Mouse (Mus musculus) lung, postnatal 10 days (tissue): ENCODE data around the gene Ptpdc1.

ENCODE experiments used
- DNase-seq: peaks from one replicate; pipeline ENCODE4 v3.0.0; 2021

Ptpdc1 gene

DNA sequence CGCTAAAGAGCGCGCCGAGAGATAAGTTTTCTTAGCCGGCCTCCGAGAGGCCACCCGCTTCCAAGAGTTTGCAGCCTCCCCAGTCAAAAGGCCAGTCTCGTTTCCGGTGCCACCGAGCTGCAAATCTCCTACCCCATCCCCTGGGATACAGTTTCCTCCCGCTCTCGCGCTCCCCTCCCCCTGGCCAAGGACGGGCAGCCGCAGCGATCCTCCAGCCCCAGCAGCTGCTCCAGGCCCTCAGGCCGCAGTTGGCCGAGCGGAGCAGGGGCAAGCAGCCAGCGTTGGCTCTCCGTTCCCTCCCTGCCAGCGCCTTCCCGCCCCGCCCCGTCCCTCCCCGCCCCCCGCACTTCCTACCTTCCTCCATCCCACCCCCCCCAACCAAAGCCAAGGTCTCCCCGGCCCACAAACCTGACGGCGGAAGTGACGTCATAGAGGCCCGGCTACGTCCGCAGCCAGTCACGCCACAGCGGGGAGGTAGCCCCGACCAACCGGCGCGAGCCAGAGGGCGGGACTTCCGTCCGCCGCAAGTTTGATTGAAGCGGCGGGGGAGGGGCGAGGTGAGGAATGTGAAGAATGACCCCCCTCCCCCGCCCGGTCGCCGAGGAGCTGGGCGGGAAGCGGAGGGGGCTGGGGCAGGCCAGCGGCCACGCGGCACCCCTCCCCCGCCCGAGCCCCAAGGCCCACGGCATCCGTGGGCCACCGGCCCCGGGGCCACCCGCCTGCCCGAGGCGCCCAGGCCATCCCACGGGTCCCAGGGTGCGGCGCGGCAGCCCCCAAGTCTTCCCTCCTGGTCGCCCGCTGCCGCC lies 79.8 kb downstream of the Ptpdc1 start:
- DNase-seq, result peak; percentile 99

- DNase-seq, result no peak
Measured at GRCm38 (mm10) chr13:48544867-48545266, 80.6 kb downstream of the Ptpdc1 start.

GRCm38 (mm10) chr13:48544391-48544790 lies 81.1 kb downstream of the Ptpdc1 start:
- DNase-seq, result no peak

GRCm38 (mm10) chr13:48540488-48540887 lies 85.0 kb downstream of the Ptpdc1 start:
- DNase-seq, result no peak

GRCm38 (mm10) chr13:48533441-48533840 lies 92.0 kb downstream of the Ptpdc1 start:
- DNase-seq, result no peak

DNA sequence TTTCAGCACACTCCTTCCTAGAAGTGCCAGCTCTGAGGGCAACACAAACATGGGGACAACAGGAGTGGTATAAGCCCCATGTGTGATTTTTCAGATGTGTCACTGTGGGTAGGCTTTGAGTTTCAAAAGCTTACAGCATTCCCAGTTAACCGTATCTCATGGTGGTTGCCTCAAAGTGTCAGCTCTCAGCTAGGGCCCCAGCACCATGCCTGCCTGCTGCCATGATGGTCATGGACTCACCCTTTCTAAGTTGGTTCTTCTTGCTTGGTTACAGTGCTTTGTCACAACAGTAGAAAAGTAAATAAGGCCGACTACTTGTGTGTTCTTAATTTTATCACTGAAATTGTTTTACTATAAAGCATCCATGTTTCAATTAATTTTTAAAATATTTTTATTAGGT lies 94.0 kb downstream of the Ptpdc1 start:
- no peak for DNase-seq

DNA sequence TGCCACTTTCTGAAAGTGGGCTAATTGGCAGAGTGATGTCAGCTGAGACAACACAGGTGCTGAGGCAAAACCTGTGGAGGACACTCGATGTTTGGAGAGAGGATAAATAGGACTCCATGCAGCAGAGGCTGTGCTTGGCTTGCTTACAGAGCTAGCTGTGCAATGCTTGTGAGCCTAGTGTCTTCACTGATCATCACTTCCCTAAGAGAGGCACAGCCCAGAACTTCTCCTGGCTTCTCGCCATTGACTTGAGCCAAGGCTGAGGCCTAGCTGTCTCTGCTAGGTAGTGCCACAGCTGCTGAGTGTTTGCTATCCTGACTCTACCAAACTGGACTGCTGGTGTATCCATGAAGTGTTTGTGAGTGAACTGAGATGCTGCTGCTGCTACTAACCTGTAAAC lies 94.8 kb downstream of the Ptpdc1 start:
- peak; percentile 72 for DNase-seq

DNA sequence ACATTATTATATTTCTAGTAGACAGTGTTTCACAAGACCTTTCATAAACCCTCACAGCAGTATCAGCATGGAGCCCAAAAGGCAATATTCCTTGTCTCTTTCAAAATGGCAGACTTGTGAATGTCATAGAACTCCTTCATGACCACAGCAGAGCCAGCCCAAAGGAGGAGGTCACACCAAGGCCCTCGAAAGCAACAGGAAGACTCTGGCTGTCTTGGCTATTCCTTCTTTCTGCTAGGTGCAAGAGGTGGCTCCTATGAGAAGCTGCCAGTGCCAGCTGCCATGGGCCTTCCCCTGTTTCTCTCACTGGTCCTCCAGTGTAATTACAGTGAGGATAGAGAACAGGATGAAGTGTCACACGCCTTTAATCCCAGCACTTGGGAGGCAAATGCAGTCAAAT lies 96.4 kb downstream of the Ptpdc1 start:
- DNase-seq, result no peak

GRCm38 (mm10) chr13:48528123-48528871 lies 97.2 kb downstream of the Ptpdc1 start:
- DNase-seq, result peak; percentile 81
